Mouse (Mus musculus): ENCODE data around the gene Ctps2.
"Not testable (repeated sequence)": the region's sequence is repeated elsewhere in the genome, so short reads cannot be mapped to it uniquely, and the experiment has no call there.

The Ctps2 gene

DNA sequence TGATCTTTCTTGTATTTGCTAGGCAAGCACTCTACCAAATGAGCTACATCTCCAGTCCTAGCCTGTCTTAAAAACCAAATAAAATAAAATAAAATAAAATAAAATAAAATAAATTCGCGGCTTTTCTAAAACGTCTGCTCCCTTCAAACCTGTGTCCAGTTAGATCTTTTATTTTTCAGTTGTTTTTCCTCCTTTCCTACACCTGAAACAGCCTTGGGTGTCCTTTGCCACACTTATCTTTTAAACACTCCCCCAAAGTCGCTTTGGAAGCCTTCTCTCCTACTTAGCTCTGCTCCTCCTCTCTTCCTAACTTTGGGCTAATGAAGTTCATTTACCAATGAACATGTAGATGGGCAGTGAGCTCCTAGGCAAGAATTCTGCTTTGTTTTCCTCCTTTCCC lies at the start of gene Ctps2:
TSS of gene Ctps2 (plus strand) at position 301 of the 400 bp plus-strand sequence.
- DNase-seq: no peak

DNA sequence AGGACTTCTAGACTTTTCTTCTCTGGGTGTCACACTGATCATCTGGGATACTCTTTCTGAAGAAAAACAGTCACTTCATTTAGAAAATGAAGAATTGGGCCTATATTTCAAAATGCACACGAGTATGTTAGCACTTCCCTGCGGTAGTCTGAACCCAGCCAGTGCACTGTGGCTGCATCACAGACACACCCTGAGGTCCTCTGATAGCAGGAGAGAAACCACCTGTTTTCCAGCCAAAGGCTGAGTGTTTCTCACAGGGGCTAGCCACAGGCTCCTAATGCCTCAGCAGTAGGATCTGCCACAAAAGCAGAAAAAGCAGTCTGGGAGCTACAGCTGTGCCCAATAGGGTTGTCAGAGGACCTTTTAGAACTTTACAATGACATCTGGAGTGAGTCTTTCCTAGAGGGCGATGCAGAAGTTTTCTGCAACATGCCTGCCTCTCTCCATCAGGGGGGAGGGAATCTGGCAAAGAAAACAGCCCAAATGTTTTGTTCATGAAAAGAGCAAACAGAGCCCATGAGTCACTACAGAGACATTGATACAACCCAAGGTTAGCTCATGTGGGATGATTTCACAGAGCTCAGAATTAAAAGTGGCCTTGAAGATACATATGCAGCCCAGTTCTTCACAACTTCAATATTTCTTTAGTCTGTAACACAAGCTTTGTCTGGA lies 32.6 kb upstream of the Ctps2 start:
- DNase-seq: no peak

- no peak for DNase-seq
Observed at GRCm38 (mm10) chrX:162871734-162872517, 29.1 kb upstream of the Ctps2 start.

DNA sequence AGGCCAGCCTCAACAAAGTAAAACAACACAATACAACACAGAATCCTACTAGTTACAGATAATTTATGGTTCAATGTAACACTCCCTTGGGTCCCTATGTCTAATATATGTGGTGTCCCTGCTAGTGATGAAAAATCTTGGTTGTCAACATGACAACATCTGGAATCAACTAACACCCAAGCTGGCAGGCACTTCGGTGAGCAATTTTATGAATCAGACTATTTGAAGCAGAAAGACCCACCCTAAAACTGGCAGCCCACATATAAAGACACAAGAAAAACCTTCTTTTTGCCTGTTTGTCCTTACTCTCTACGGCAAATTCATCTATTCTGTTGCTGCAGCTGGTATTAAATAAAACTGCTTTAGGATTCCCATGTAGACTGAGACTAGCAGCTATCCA lies 27.3 kb upstream of the Ctps2 start:
- DNase-seq: no peak

DNA sequence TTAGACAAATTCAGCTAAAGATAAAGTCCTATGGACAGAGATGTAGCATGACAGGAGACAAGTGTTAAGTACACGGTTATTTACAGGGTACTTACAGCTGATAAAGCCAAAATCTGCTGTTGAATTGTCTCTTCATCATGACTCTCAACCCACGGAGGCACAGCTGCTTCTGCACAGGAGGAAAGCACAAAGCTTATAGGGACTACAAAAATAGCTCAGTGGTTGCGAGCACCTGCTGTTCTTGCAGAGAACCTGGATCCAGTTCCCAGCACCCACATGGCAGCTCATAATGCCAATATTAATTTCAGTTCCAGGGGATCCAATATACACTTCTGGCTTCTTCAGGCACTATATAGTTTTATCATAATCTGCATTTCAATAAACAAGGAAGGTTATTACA lies 22.8 kb upstream of the Ctps2 start:
- DNase-seq: no peak

GRCm38 (mm10) chrX:162887931-162888511 lies 13.0 kb upstream of the Ctps2 start, which contains the start of gene Syap1:
TSS of gene Syap1 (minus strand) at chrX:162888447.
- peak; percentile 73 for DNase-seq

DNA sequence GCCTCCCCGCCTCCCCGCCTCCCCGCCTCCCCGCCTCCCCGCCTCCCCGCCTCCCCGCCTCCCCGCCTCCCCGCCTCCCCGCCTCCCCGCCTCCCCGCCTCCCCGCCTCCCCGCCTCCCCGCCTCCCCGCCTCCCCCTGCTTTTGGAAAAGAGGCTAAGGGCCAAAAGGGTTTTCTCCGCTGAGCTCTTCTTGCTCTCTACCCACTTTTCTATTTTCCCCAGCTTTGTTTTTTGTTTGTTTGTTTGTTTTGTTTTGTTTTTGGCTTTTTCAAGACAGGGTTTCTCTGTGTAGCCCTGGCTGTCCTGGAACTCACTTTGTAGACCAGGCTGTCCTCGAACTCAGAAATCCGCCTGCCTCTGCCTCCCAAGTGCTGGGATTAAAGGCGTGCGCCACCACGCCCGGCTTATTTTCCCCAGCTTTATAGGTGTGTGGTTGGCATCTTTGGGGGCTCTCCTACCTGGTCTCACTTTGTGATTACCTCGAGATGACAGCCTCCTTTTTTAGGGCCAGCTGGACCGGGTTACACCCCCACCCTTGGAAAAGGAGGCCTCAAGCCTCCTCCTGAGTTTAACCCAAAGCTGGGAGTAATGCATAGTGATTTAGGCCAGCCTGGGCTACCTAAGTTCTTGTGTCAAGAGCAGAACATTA lies 12.3 kb upstream of the Ctps2 start:
- DNase-seq: not testable (repeated sequence)

GRCm38 (mm10) chrX:162901371-162902039 lies 467 bp downstream of the Ctps2 start:
- DNase-seq: peak; percentile 56

GRCm38 (mm10) chrX:162902040-162902734 lies 1.1 kb downstream of the Ctps2 start:
- DNase-seq: peak; percentile 57

GRCm38 (mm10) chrX:162907554-162907953 lies 6.5 kb downstream of the Ctps2 start:
- DNase-seq: no peak

GRCm38 (mm10) chrX:162913651-162914050 lies 12.6 kb downstream of the Ctps2 start:
- no peak for DNase-seq

- peak; percentile 16 for DNase-seq
Observed at GRCm38 (mm10) chrX:162915697-162916096, 14.7 kb downstream of the Ctps2 start.

GRCm38 (mm10) chrX:162921487-162922125 lies 20.6 kb downstream of the Ctps2 start:
- DNase-seq: no peak

- no peak for DNase-seq
Observed at GRCm38 (mm10) chrX:162931467-162931866, 30.4 kb downstream of the Ctps2 start.

- no peak for DNase-seq
Observed at GRCm38 (mm10) chrX:162942027-162942426, 41.0 kb downstream of the Ctps2 start.

DNA sequence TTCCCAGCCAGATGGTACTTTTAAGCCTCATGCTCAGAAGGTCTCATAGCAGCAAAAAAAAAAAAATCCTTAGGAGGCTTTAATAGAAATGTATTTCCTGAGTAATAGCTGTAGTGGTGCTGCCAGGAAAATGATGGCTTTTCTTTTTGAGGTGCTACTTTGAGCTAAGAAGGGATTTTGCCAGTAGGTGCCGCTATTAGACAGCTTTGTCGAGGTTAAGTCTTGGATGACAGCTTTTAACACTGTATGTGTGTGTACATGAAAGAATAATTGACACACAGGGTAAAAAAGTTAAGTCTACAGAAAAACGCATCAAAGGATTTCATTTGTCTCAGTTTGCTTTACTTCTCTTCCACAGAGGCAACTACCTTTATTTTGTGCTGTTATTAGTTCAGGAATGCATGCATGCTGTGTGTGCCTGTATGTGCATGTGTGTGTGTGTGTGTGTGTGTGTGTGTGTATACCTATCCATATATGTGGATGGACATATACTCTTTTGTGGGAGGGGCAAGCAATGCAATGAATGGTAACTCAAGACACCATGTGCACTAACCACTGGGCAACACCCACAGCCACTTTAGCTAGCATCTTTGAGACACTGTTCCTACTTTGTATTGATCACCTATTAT lies 48.9 kb downstream of the Ctps2 start:
- no peak for DNase-seq

DNA sequence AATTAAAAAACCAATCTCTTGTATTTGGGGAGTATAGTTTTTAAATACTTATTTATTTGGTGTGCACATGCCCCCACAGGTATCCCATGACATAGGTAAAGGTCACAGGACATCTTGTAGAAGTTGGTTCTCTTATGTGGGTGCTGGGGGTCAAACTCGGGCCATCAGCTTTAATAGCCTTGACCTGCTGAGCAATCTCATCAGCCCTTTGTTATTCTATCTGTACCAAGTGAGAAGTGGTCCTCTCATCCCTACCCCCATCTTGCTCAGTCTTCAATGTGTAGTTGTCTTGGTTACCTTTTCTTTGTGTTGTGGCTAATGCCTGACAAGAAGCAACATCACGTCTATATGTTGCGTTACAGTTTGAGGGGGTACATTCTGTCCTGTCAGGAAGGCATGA lies 56.9 kb downstream of the Ctps2 start:
- DNase-seq: no peak

- DNase-seq: no peak
Observed at GRCm38 (mm10) chrX:162963840-162964239, 62.8 kb downstream of the Ctps2 start.

GRCm38 (mm10) chrX:162964383-162964782 lies 63.3 kb downstream of the Ctps2 start, which contains the start of gene S100g:
TSS of gene S100g (minus strand) at chrX:162964599.
- DNase-seq: no peak

DNA sequence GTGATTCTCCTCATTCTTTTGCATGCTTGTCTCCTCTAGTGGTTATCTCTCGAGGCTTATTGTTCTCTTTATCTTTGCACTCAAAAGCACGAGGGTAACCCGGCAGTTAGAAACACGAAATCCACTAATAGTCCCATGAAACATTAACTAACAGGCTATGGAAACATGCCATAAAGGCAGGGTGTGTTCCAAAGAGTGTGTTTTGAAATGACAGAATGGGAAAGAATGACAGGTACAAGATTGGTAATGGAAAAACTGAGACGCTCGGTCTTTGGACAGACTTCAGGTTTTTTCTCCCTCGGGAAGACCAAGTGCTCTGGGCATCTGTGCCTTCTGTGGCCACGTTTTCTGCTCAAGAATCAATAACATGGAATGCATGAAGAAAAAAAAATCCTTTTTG lies 66.4 kb downstream of the Ctps2 start:
- no peak for DNase-seq

- DNase-seq: no peak
Observed at GRCm38 (mm10) chrX:162976194-162976593, 75.2 kb downstream of the Ctps2 start.

All from kidney, adult 11 months (tissue).